ENCODE assay signal across 9 mouse cellular contexts in the genomic region with DNA sequence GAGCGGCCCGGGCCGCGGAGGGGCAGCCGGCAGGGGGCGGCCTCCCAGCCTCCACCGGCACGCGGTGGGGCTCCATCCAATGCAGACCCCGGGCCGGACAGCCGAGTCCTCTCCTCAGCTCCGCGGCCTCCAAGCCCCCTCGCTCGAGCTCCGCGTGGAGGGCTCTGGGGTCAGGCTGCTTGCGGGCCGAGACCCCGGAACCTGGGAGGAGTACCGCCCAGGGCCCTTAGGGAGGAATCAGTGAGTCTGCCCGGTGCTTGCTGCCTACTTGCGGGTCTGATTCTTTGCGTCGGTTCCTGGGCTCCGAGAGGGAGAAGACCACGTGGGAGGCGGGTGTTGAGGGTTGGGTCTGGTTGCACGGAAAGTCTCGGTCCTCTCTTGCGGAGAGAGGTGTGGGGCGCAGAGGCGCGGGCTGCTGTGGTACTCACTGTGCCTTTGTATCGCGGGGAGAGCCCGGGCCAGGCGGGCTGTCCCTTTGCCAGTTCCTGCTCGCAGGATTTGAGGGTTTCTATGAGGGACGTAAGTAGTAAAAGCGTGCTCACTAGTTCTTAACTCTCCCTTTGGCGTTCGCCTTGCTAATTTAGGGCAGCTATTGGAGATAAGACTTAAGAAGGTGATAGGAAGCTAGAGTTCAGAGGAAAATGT. TPM values are rescaled to one million over a fixed set of nuclear protein-coding genes. Genes with fewer than 3 reads are reported as not detected.
DNase-seq lines count a peak whose midpoint lies in the region; ATAC-seq and TF ChIP-seq lines count a peak whose summit lies in the region.
"Had no signal": no experiment of that assay in that cellular context is flagged by ENCODE, and none has a peak within 500 bp of the region (broad histone marks: within the 10 kb centered on the region; RNA-seq: fewer than 3 reads in every experiment).

No protein-coding gene starts in this region.

- under 1% methylated on average over 44 of the region's 44 CpGs for WGBS in heart, embryonic 15.5 days
- WGBS in liver, embryonic 13.5 days (ENCODE audit: insufficient replicate concordance), result under 1% methylated on average over 44 of the region's 44 CpGs
- under 1% methylated on average over 44 of the region's 44 CpGs for WGBS in stomach, embryonic 15.5 days

- H3K4me3 ChIP-seq in bone marrow macrophage, adult 2 months (ENCODE audit: insufficient read depth, low read length), result peak overlapping the region; percentile 91
- peak overlapping the region; percentile 74 for H3K4me3 ChIP-seq in heart, embryonic 15.5 days
- H3K4me3 ChIP-seq in liver, embryonic 13.5 days (replicated peaks), result peak overlapping the region; percentile 84
- peak overlapping the region; percentile 82 for H3K4me3 ChIP-seq in stomach, embryonic 15.5 days (replicated peaks)

- peak overlapping the region; percentile 48 for H3K27ac ChIP-seq in bone marrow macrophage, adult 2 months (ENCODE audit: insufficient read depth, low read depth, low read length)
- peak overlapping the region; percentile 84 for H3K27ac ChIP-seq in heart, embryonic 15.5 days
- peak overlapping the region; percentile 90 for H3K27ac ChIP-seq in liver, embryonic 13.5 days
- H3K27ac ChIP-seq in stomach, embryonic 15.5 days, result peak overlapping the region; percentile 88

- peak overlapping the region; percentile 67 for H3K9ac ChIP-seq in heart, embryonic 15.5 days
- H3K9ac ChIP-seq in liver, embryonic 13.5 days, result peak overlapping the region; percentile 85
- H3K9ac ChIP-seq in stomach, embryonic 15.5 days, result peak overlapping the region; percentile 60

- H3K4me2 ChIP-seq in heart, embryonic 15.5 days, result peak overlapping the region; percentile 79
- H3K4me2 ChIP-seq in liver, embryonic 13.5 days, result peak overlapping the region; percentile 98
- peak overlapping the region; percentile 80 for H3K4me2 ChIP-seq in stomach, embryonic 15.5 days

- no peaks in the 10 kb centered on the region for H3K36me3 ChIP-seq in heart, embryonic 15.5 days
- no peaks in the 10 kb centered on the region for H3K36me3 ChIP-seq in liver, embryonic 13.5 days
- H3K36me3 ChIP-seq in stomach, embryonic 15.5 days, result no peaks in the 10 kb centered on the region

- no peaks in the 10 kb centered on the region for H3K9me3 ChIP-seq in heart, embryonic 15.5 days (replicated peaks)
- no peaks in the 10 kb centered on the region for H3K9me3 ChIP-seq in liver, embryonic 13.5 days (replicated peaks)
- no peaks in the 10 kb centered on the region for H3K9me3 ChIP-seq in stomach, embryonic 15.5 days

- ATAC-seq in erythroblast, adult 5-6 weeks (replicated peaks; ENCODE audit: low FRiP score, poor library complexity, severe bottlenecking), result peak; percentile 63
- ATAC-seq in heart, embryonic 15.5 days (replicated peaks; ENCODE audit: insufficient number of reproducible peaks, insufficient read depth, low FRiP score, low read depth), result peak; percentile 27; the same call in 1 of the 2 replicates
- ATAC-seq in liver, embryonic 13.5 days (ENCODE audit: low read depth), result peak; percentile 13; the same call in 1 of the 2 replicates
- ATAC-seq in stomach, embryonic 15.5 days (ENCODE audit: insufficient read depth, low FRiP score, low read depth), result peak; percentile 13

- TF ChIP-seq CTCF in bone marrow macrophage, adult 2 months (IDR thresholded peaks at IDR 0.05; ENCODE audit: low read depth, low read length), result peak; percentile 22; the same call in 1 of the 2 replicates

- peak; percentile 72 to 78 for DNase-seq in B cell, adult 2 months
- DNase-seq in kidney, postnatal 14 days, result peak; percentile 76
- peak; percentile 68 for DNase-seq in liver, embryonic 13.5 days
- peak; percentile 60 to 69 for DNase-seq in natural killer cell, adult 2 months (ENCODE audit: low spot score in 2 of 2)

- TF ChIP-seq POLR2A in bone marrow macrophage, adult 2 months (IDR thresholded peaks at IDR 0.05; ENCODE audit: borderline replicate concordance, low read depth, low read length), result no peak

- H3K4me1 ChIP-seq in bone marrow macrophage, adult 2 months (ENCODE audit: control insufficient read depth, insufficient read depth, low read length), result peaks cover 21% of the 10 kb centered on the region
- peaks cover 11% of the 10 kb centered on the region for H3K4me1 ChIP-seq in heart, embryonic 15.5 days (replicated peaks)
- peaks cover 43% of the 10 kb centered on the region for H3K4me1 ChIP-seq in liver, embryonic 13.5 days (replicated peaks)
- H3K4me1 ChIP-seq in stomach, embryonic 15.5 days, result peaks cover 9% of the 10 kb centered on the region; the same call in 1 of the 2 replicates

- H3K27me3 ChIP-seq in heart, embryonic 15.5 days, result no peaks in the 10 kb centered on the region
- H3K27me3 ChIP-seq in liver, embryonic 13.5 days, result no peaks in the 10 kb centered on the region
- H3K27me3 ChIP-seq in stomach, embryonic 15.5 days (replicated peaks), result no peaks in the 10 kb centered on the region

RNA-seq across cellular contexts. Expression of a gene that starts 12.8 kb away (rescaled TPM):
- polyA plus RNA-seq in bone marrow macrophage, adult 2 months (2012; ENCODE audit: insufficient read depth, insufficient read length, missing spikeins), result not detected in 2 replicates
- not detected in 2 replicates for total RNA-seq in erythroblast, adult 5-6 weeks (2015; ENCODE audit: low replicate concordance)
- not detected in 2 replicates for total RNA-seq in erythroblast, adult 5-6 weeks (2017; ENCODE audit: low replicate concordance)
- polyA plus RNA-seq in heart, embryonic 15.5 days (2015; fragmentation: Nextera tagmentation; extraction: Ambion mirVana), result not detected in 2 replicates
- polyA plus RNA-seq in liver, embryonic 13.5 days (2015; fragmentation: Nextera tagmentation; extraction: Ambion mirVana), result not detected in 2 replicates
- not detected in 2 replicates for polyA plus RNA-seq in stomach, embryonic 15.5 days (2015; fragmentation: Nextera tagmentation; extraction: Ambion mirVana)
- total RNA-seq: adrenal gland, postnatal 4 days had no signal

RNA-seq across cellular contexts. Expression of a gene that starts 50.6 kb away (rescaled TPM):
- 4.4 and 5.0 TPM in 2 replicates for polyA plus RNA-seq in bone marrow macrophage, adult 2 months (2012; ENCODE audit: insufficient read depth, insufficient read length, missing spikeins)
- 5.2 and 7.1 TPM in 2 replicates for total RNA-seq in erythroblast, adult 5-6 weeks (2015; ENCODE audit: low replicate concordance)
- total RNA-seq in erythroblast, adult 5-6 weeks (2017; ENCODE audit: low replicate concordance), result 4.5 and 26.4 TPM in 2 replicates
- polyA plus RNA-seq in heart, embryonic 15.5 days (2015; fragmentation: Nextera tagmentation; extraction: Ambion mirVana), result 5.9 and 7.5 TPM in 2 replicates
- 4.8 and 6.8 TPM in 2 replicates for polyA plus RNA-seq in liver, embryonic 13.5 days (2015; fragmentation: Nextera tagmentation; extraction: Ambion mirVana)
- 12.9 and 14.2 TPM in 2 replicates for polyA plus RNA-seq in stomach, embryonic 15.5 days (2015; fragmentation: Nextera tagmentation; extraction: Ambion mirVana)

RNA-seq across cellular contexts. Expression of a gene that starts 50.7 kb away (rescaled TPM):
- 9.6 and 13.5 TPM in 2 replicates for polyA plus RNA-seq in bone marrow macrophage, adult 2 months (2012; ENCODE audit: insufficient read depth, insufficient read length, missing spikeins)
- 0.58 and 3.8 TPM in 2 replicates for total RNA-seq in erythroblast, adult 5-6 weeks (2015; ENCODE audit: low replicate concordance)
- total RNA-seq in erythroblast, adult 5-6 weeks (2017; ENCODE audit: low replicate concordance), result 0.56 and 6.1 TPM in 2 replicates
- 15.5 and 20.1 TPM in 2 replicates for polyA plus RNA-seq in heart, embryonic 15.5 days (2015; fragmentation: Nextera tagmentation; extraction: Ambion mirVana)
- polyA plus RNA-seq in liver, embryonic 13.5 days (2015; fragmentation: Nextera tagmentation; extraction: Ambion mirVana), result 12.8 and 14.5 TPM in 2 replicates
- polyA plus RNA-seq in stomach, embryonic 15.5 days (2015; fragmentation: Nextera tagmentation; extraction: Ambion mirVana), result 25.8 and 27.5 TPM in 2 replicates

Comparison
In these comparisons a context has a peak if more than half of its experiments do, and no peak if none do; other contexts are left out.
1. Peak in every context shown above with its lines: DNase-seq, ATAC-seq, H3K4me3 ChIP-seq and H3K27ac ChIP-seq.
2. ATAC-seq: peak in every context shown above with its lines; median percentile 63 in erythroblast, adult 5-6 weeks; 27 in heart, embryonic 15.5 days; 13 in liver, embryonic 13.5 days; 13 in stomach, embryonic 15.5 days.